Mouse (Mus musculus) hindbrain, embryonic 12.5 days (tissue): ENCODE measurements around the gene Nod2. TPM values are rescaled to one million over a fixed set of nuclear protein-coding genes. Genes with fewer than 3 reads are reported as not detected.

ENCODE experiments used
- ATAC-seq: fragments of 200-750 bp; cut with Nextera tagmentation; 2 replicates; pipeline ENCODE4 v1.8.0; 2017; ENCODE audit warnings: moderate TSS enrichment; ENCODE audit not compliant: low FRiP score
- H3K27ac ChIP-seq: fragments of 300-500 bp; sonication (generic); 2 replicates; pipeline ENCODE4 v1.5.1; 2016; ENCODE audit warnings: mild to moderate bottlenecking
- H3K27me3 ChIP-seq: fragments of 300-500 bp; sonication (generic); 2 replicates; pipeline ENCODE4 v1.6.1; 2016; ENCODE audit warnings: mild to moderate bottlenecking
- H3K36me3 ChIP-seq: fragments of 300-500 bp; sonication (generic); 2 replicates; pipeline ENCODE4 v1.6.1; 2016; ENCODE audit warnings: mild to moderate bottlenecking
- H3K4me1 ChIP-seq: fragments of 300-500 bp; sonication (generic); 2 replicates; pipeline ENCODE4 v1.6.1; 2016
- H3K4me2 ChIP-seq: fragments of 300-500 bp; sonication (generic); replicated peaks from 2 replicates; pipeline ENCODE4 v1.6.1; 2016; ENCODE audit warnings: mild to moderate bottlenecking
- H3K4me3 ChIP-seq: fragments of 300-500 bp; sonication (generic); 2 replicates; pipeline ENCODE4 v1.5.1; 2016; ENCODE audit warnings: mild to moderate bottlenecking
- H3K9ac ChIP-seq: fragments of 300-500 bp; sonication (generic); 2 replicates; pipeline ENCODE4 v1.6.1; 2016; ENCODE audit warnings: mild to moderate bottlenecking, moderate library complexity
- H3K9me3 ChIP-seq: fragments of 300-500 bp; sonication (generic); replicated peaks from 2 replicates; pipeline ENCODE4 v1.6.1; 2016; ENCODE audit warnings: mild to moderate bottlenecking
- WGBS: fragments of 180-500 bp; shearing (Covaris S2); methylation state at CpG from one replicate; pipeline ENCODE4 v1.1.7; 2016; 5-methylcytosine and 5-hydroxymethylcytosine counted together
- polyA plus RNA-seq: library from polyadenylated mRNA; unstranded; fragments of >200 nt; fragmentation: Nextera tagmentation; extraction: Ambion mirVana; gene quantifications from 2 replicates; pipeline ENCODE4 v1.2.1, GENCODE M21; 2016

Gene Nod2
- polyA plus RNA-seq, 1 experiment from 2014 or later: 0.25 TPM

GRCm38 (mm10) chr8:88620931-88621330 is 26.2 kb upstream of the Nod2 start:
- no peaks in the 10 kb centered on the region for H3K9me3 ChIP-seq

DNA sequence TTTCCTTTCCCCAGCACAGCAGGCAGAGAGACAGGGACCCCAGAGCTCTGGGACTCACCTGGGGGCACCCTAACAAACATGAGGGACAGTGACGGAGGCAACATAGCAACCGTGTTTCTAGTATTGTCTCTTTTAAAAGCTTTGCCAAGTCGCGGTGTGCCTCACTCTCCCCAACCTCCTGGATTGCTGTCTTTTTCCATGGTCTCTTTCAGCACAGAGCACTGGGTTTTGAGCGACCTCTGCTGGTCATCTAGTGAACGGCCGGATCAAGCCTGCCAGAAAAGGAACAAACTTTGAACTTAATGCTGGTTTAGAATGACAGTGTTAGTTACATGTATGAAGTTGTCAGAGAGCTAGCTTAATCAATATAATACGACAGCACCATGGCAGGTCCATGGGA is 25.7 kb upstream of the Nod2 start:
- Histone ChIP-seq H3K4me1 (no peaks in the 10 kb centered on the region), H3K36me3 (no peaks in the 10 kb centered on the region), H3K9me3 (no peaks in the 10 kb centered on the region), H3K27ac (no peak overlapping the region), H3K4me3 (no peak overlapping the region), H3K4me2 (no peak overlapping the region), H3K9ac (peak overlapping the region; percentile 19; the same call in 1 of the 2 replicates), H3K27me3 (peaks cover 25% of the 10 kb centered on the region)
- ATAC-seq: no peak
- WGBS: 2% methylated on average over 8 of the region's 8 CpGs

More at GRCm38 (mm10) chr8:88620931-88621330, 26.2 kb upstream of the Nod2 start:
- no peak overlapping the region for H3K4me3 ChIP-seq
- peak overlapping the region; percentile 19; the same call in 1 of the 2 replicates for H3K9ac ChIP-seq
- H3K36me3 ChIP-seq: no peaks in the 10 kb centered on the region
- 76% methylated on average over 5 of the region's 5 CpGs for WGBS
- H3K27me3 ChIP-seq: peaks cover 20% of the 10 kb centered on the region; the same call in 1 of the 2 replicates
- no peaks in the 10 kb centered on the region for H3K4me1 ChIP-seq
- no peak for ATAC-seq
- no peak overlapping the region for H3K27ac ChIP-seq
- no peak overlapping the region for H3K4me2 ChIP-seq

GRCm38 (mm10) chr8:88623351-88623750 is 23.8 kb upstream of the Nod2 start:
- no peak overlapping the region for H3K9ac ChIP-seq
- H3K9me3 ChIP-seq: no peaks in the 10 kb centered on the region
- H3K4me1 ChIP-seq: peaks cover 9% of the 10 kb centered on the region; the same call in 1 of the 2 replicates
- H3K27ac ChIP-seq: no peak overlapping the region
- WGBS: 70% methylated on average over 3 of the region's 3 CpGs
- no peak overlapping the region for H3K4me3 ChIP-seq
- no peaks in the 10 kb centered on the region for H3K36me3 ChIP-seq
- ATAC-seq: no peak
- peaks cover 36% of the 10 kb centered on the region for H3K27me3 ChIP-seq
- no peak overlapping the region for H3K4me2 ChIP-seq

- WGBS: 87% methylated on average over 3 of the region's 3 CpGs
- ATAC-seq: no peak
- H3K4me1 ChIP-seq: peaks cover 10% of the 10 kb centered on the region; the same call in 1 of the 2 replicates
- no peaks in the 10 kb centered on the region for H3K9me3 ChIP-seq
- no peak overlapping the region for H3K27ac ChIP-seq
- H3K27me3 ChIP-seq: peaks cover 45% of the 10 kb centered on the region
- no peaks in the 10 kb centered on the region for H3K36me3 ChIP-seq
- no peak overlapping the region for H3K9ac ChIP-seq
- no peak overlapping the region for H3K4me2 ChIP-seq
- H3K4me3 ChIP-seq: no peak overlapping the region
Measured at GRCm38 (mm10) chr8:88624276-88624675, 22.8 kb upstream of the Nod2 start.

GRCm38 (mm10) chr8:88626433-88626832 is 20.7 kb upstream of the Nod2 start:
- WGBS: 69% methylated on average over 3 of the region's 3 CpGs

DNA sequence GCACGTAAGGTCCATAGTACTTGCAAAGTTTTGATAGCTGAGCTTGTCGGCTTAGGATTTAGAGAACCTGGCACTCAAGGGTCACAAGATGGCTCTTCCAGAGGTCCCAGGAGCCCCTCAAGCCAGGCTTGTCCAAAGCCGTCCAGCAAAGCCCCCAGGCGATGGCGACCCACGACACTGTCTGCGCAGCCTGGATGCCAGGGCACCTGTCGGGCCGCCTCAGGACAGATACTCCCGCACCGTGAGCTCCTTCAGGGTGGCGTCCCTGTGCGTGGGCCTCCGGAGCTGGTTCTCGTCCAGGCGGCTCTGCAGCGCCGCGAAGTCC is 20.2 kb upstream of the Nod2 start:
- Histone ChIP-seq H3K4me1 (peaks cover 10% of the 10 kb centered on the region; the same call in 1 of the 2 replicates), H3K4me2 (peak overlapping the region; percentile 81), H3K27ac (peak overlapping the region; percentile 40; the same call in 1 of the 2 replicates), H3K36me3 (no peaks in the 10 kb centered on the region), H3K27me3 (peaks cover 40% of the 10 kb centered on the region), H3K4me3 (peak overlapping the region; percentile 56), H3K9me3 (no peaks in the 10 kb centered on the region), H3K9ac (peak overlapping the region; percentile 58)
- ATAC-seq: no peak; the same call in 1 of the 2 replicates
- 10% methylated on average over 19 of the region's 19 CpGs for WGBS

More at GRCm38 (mm10) chr8:88626433-88626832, 20.7 kb upstream of the Nod2 start:
- Histone ChIP-seq H3K4me3 (no peak overlapping the region), H3K4me2 (no peak overlapping the region), H3K9ac (no peak overlapping the region), H3K36me3 (no peaks in the 10 kb centered on the region), H3K27ac (no peak overlapping the region), H3K4me1 (peaks cover 10% of the 10 kb centered on the region; the same call in 1 of the 2 replicates), H3K27me3 (peaks cover 37% of the 10 kb centered on the region), H3K9me3 (no peaks in the 10 kb centered on the region)
- no peak for ATAC-seq

DNA sequence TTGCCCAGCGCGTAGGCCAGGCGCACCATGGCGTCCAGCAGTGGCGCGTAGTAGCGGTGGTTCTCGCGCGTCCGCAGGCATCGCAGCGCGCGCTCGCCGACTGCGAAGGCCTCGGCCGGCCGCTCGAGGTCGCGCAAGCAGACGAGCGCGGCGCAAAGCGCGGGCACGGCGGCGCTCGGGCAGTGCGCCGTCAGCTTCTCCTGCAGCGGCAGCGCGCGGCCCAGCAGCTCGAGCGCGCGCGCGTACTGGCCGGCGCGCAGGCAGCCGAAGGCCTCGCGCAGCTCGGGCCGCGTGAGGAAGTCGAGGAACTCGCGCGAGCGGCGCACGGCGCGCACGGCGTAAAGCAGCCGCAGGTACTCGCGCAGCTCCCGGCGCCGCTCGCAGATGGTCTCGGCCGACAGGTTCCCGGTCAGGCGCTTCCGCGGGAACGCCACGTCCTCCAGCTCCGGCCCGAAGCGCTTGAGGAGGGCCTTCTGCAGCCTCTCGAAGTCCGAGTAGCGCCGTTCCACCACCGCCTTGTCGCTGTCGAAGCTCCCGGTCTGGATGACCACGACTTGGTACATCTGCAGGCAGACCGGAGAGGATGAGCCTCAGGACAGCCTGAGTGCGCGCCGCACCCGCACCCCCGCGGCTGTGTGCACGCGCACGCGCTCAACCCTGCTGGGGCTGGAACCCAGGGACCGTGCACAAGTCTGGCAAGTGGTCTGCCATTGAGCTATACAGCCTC is 19.7 kb upstream of the Nod2 start:
- peaks cover 40% of the 10 kb centered on the region for H3K27me3 ChIP-seq
- peak overlapping the region; percentile 56 for H3K4me3 ChIP-seq
- no peaks in the 10 kb centered on the region for H3K9me3 ChIP-seq
- H3K36me3 ChIP-seq: no peaks in the 10 kb centered on the region
- H3K4me1 ChIP-seq: peaks cover 10% of the 10 kb centered on the region; the same call in 1 of the 2 replicates
- H3K4me2 ChIP-seq: peak overlapping the region; percentile 81
- ATAC-seq: peak; percentile 84
- H3K9ac ChIP-seq: peak overlapping the region; percentile 58
- H3K27ac ChIP-seq: peak overlapping the region; percentile 66
- WGBS: under 1% methylated on average over 90 of the region's 105 CpGs

DNA sequence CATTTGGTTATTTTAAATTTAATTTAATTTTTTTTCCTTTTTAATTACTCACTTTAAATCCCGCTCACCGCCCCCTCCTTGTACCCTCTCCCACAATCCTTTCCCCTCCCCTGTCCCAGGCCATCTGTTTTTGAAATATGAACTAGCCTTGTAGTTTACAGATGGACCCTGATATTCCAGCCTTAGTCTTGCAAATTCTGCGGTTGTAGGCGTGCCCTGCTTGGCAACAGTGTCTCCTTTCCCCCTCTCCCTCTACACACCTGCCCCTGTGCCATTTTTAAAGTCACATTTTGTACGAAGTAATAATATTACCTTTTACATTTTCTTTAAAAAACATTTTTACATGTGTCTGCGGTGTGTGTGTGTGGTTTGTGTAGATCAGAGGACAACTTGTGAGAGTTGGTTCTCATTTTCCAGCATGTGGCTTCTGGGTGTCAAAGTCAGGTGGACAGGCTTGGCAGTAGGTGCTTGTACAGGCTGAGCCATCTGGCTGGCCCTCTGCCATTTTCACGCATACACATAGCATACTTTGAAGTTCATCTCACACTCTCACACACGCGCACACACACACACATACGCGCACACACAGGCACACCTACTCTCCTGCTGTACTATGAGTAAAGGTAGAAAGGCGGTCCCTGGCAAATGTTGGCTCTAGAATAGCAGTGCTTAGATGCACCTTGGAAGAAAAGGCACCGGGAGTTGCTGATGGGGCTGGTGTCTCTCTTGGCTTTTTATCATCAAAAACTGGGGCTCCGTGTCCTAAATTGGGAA is 18.9 kb upstream of the Nod2 start:
- Histone ChIP-seq H3K27me3 (peaks cover 40% of the 10 kb centered on the region), H3K4me2 (peak overlapping the region; percentile 81), H3K9ac (peak overlapping the region; percentile 58; the same call in 1 of the 2 replicates), H3K36me3 (no peaks in the 10 kb centered on the region), H3K4me1 (peaks cover 10% of the 10 kb centered on the region; the same call in 1 of the 2 replicates), H3K27ac (no peak overlapping the region), H3K9me3 (no peaks in the 10 kb centered on the region), H3K4me3 (peak overlapping the region; percentile 56)
- ATAC-seq: 0 out of 2 replicates have a peak, but pooled peaks have one; percentile 24
- WGBS: 65% methylated on average over 14 of the region's 14 CpGs

GRCm38 (mm10) chr8:88630225-88630624 is 16.9 kb upstream of the Nod2 start:
- H3K9ac ChIP-seq: no peak overlapping the region
- H3K4me2 ChIP-seq: no peak overlapping the region
- peaks cover 31% of the 10 kb centered on the region for H3K27me3 ChIP-seq
- H3K27ac ChIP-seq: no peak overlapping the region
- H3K36me3 ChIP-seq: no peaks in the 10 kb centered on the region
- no peak overlapping the region for H3K4me3 ChIP-seq
- 75% methylated on average over 4 of the region's 4 CpGs for WGBS
- H3K4me1 ChIP-seq: peaks cover 10% of the 10 kb centered on the region; the same call in 1 of the 2 replicates
- H3K9me3 ChIP-seq: no peaks in the 10 kb centered on the region
- ATAC-seq: no peak

GRCm38 (mm10) chr8:88631081-88631480 is 16.0 kb upstream of the Nod2 start:
- no peak overlapping the region for H3K4me2 ChIP-seq
- no peak overlapping the region for H3K27ac ChIP-seq
- H3K36me3 ChIP-seq: no peaks in the 10 kb centered on the region
- peaks cover 30% of the 10 kb centered on the region for H3K27me3 ChIP-seq
- no peak overlapping the region for H3K4me3 ChIP-seq
- H3K9ac ChIP-seq: no peak overlapping the region
- peaks cover 10% of the 10 kb centered on the region; the same call in 1 of the 2 replicates for H3K4me1 ChIP-seq
- no peaks in the 10 kb centered on the region for H3K9me3 ChIP-seq
- no peak for ATAC-seq

- H3K36me3 ChIP-seq: no peaks in the 10 kb centered on the region
- no peak overlapping the region for H3K27ac ChIP-seq
- no peaks in the 10 kb centered on the region for H3K9me3 ChIP-seq
- peaks cover 16% of the 10 kb centered on the region for H3K27me3 ChIP-seq
- H3K4me3 ChIP-seq: no peak overlapping the region
- 89% methylated on average over 7 of the region's 7 CpGs for WGBS
- ATAC-seq: no peak
- no peak overlapping the region for H3K4me2 ChIP-seq
- H3K4me1 ChIP-seq: peaks cover 2% of the 10 kb centered on the region; the same call in 1 of the 2 replicates
- no peak overlapping the region for H3K9ac ChIP-seq
Measured at GRCm38 (mm10) chr8:88633343-88633765, 13.8 kb upstream of the Nod2 start.
